Mouse (Mus musculus): Measurements from ENCODE around the gene Tada2a.

Tada2a gene

DNA sequence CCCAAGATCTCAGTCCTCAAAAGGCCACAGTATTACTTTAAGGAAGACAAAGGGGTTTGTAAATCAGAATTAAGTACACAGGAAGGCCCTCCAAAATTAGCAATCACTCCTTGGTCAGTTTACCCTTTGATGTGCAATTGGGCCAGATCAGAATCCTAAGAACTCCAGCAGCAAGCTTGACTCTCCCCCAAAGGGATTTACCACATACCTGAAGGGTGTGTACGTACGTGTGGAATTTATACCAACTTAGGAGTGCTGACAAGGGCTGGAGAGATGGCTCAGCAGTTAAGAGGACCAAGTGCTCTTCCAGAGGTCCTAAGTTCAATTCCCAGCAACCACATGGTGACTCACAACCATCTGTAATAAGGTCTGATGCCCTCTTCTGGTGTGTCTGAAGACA, 67.5 kb downstream of the Tada2a start:
- DNase-seq: no peak

- no peak for DNase-seq
Observed at GRCm38 (mm10) chr11:84060635-84061034, 68.8 kb downstream of the Tada2a start.

GRCm38 (mm10) chr11:84059784-84060183, 69.6 kb downstream of the Tada2a start:
- DNase-seq: no peak

GRCm38 (mm10) chr11:84057418-84057817, 72.0 kb downstream of the Tada2a start:
- no peak for DNase-seq

- no peak for DNase-seq
Observed at GRCm38 (mm10) chr11:84053524-84054163, 75.8 kb downstream of the Tada2a start.

DNA sequence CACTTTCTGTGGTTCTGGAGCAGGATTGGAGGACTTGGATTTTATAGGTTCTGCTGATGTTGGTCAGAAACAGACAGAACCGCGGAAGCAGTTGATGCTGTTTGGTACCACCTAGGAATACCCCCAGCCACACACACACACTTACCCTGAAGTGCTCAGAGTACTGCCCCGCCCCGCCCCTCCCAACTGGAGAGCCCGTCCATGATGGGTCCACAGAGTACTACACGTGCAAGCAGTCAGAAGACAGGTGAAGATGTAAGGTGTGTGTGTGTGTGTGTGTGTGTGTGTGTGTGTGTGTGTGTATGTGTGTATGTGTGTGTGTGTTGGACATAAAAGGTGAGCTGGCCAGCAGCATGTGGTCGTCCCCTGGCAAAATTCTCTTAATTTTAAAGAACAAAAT, 76.3 kb downstream of the Tada2a start:
- no peak for DNase-seq

DNA sequence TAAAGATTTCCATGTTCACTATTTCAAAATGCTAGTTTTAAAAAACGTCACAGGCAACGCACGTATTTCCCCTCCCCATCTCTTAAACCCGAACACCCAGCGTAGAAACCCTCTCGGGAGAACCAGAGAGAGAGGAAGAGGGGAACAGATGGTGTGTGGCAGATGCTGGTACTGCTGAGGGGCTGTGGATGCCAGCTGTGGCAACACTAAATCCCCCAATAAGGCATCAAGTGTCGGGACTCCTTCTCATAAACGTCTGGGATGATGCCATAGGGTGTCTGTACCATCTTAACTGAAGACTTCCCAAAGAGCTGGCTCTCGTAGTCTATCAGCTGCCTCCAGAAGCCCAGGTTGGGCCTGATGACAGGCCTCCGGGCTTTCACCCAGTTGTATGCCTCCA, 81.0 kb downstream of the Tada2a start:
- DNase-seq: no peak

GRCm38 (mm10) chr11:84047270-84047669, 82.1 kb downstream of the Tada2a start:
- no peak for DNase-seq

DNA sequence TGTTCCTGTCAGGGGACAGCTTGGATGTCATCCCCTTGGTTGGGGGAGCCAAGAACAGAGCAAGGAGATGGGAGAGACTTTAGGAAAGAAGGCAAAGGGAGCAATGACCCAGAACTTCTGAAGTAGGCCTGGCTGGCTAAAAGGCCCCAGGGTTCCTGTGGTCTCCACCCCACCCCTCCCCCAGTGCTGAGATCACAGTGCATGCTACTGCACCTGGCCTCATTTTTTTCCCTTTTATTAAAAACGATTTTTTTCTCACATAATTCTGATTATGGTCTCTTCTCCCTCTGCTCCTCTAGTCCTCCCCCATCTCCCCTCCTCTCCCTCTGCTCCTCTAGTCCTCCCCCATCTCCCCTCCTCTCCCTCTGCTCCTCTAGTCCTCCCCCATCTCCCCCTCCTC, 84.4 kb downstream of the Tada2a start:
- DNase-seq: no peak

DNA sequence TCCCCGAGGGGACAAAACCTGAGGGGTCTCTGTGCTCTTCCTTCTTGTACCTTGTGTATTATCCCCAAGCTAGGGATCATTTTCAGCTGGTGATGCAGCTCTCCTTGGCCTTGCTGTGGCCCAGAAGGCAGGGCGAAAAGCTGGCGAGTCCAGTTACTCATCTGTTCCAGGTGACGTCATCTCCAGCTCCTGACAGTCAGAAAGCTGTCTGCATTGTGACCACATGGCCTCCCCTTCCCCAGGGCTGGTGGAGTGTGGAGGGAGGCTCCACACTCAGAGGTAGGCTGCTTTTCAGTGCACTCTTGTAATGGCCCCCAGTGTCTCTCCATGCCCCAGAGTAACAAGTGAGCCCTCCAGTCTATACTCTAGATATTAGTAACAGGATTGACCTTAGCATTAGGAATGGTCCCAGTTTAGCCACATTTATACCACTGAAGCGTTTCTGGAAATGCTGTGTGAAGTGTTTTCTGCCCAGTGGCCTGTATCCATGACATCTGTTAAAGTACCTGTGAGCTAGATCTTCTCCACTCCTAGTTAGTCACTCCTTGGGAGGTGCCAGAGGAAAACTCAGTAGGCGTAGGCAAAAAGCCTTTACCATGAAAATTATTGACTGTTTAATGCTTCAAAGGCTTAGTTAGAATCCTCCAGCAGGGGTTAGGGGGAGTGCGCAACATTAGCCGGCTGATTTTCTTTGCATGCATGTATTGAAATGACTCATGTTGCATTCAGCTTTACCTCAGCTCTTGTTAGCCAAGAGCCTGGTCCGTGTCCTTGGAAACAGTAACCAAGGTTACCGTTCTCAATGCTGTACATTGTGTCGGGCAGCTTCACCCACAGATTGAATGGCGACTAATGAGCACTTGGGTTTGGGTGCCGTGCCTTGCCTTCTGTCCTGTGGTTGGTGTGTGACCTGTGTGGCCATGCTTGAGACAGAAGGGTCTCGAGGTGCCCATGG, 86.3 kb downstream of the Tada2a start:
- DNase-seq: no peak

DNA sequence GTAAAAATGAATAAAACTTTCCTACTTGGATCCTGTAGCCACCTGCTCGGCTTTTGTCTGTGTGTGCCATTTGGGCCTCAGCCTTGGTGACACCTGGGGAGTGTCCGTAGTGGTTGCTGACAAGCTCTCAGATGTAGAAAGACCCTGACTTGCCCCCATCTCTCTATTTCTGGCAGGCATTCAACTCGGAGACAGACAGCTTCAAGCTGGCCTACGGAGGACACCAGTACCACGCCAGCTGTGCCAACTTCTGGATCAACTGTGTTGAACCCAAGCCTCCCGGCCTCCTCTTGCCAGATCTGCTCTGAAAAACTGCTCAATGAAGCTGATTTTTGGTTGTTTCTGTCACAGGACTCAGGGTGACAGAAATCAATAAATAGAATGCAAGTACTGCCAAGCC, 88.8 kb downstream of the Tada2a start:
- DNase-seq: peak; percentile 60

DNA sequence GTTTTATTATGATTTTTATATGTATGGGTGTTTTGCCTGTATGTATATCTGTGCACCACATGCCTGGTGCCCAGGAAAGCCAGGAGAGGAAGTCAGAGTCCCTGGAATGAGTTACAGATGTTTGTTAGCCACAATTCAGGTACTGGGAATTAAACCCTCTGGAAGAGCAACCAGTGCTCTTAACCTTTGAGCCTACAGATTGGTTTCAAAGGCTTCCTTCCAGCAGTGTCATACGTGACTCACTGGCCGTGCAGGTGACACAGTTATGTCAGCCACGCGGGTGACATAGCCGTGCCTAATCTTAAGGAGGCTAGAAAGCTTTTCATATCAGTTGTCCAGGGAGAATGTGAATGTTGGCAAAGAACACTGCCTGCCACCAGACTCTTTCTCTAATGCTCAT, 95.7 kb downstream of the Tada2a start:
- DNase-seq: no peak

DNA sequence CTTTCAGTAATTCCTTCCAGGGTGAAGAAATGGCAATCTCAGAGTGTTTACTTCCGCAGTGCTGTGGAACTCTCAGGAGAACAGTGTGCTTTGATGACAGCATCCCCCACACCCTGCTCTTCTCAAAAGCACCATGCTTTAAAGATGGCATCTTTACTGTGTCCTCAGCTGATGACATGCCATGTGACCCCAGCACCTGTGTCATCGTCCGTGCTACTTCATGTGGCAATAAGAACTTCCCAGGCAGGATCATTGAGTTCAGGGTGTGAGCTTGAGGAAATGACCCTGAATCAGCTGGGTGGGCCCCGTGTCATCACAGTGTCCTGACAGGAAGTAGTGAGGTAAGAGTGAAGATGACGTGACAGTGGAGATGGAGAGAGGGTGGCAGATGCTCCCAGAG, 96.8 kb downstream of the Tada2a start:
- no peak for DNase-seq

- peak; percentile 67 for DNase-seq
Observed at GRCm38 (mm10) chr11:84031971-84032370, 97.4 kb downstream of the Tada2a start.

Data from lung, postnatal 14 days (tissue).